Comparison of ENCODE assay signal across 31 mouse cellular contexts in genomic region chr8:83625676-83626299, GRCm38 (mm10). TPM values are rescaled to one million over a fixed set of nuclear protein-coding genes. Genes with fewer than 3 reads are reported as not detected.
DNase-seq lines count a peak whose midpoint lies in the region; ATAC-seq lines count a peak whose summit lies in the region.
"Had no signal": no experiment of that assay in that cellular context is flagged by ENCODE, and none has a peak within 500 bp of the region (broad histone marks: within the 10 kb centered on the region; RNA-seq: fewer than 3 reads in every experiment).

No protein-coding gene starts in this region.

- H3K4me2 ChIP-seq in forebrain, embryonic 11.5 days (ENCODE audit: low read depth, low read length, severe bottlenecking): no peak overlapping the region
- peak overlapping the region; percentile 29 for H3K4me2 ChIP-seq in liver, embryonic 13.5 days
- H3K4me2 ChIP-seq: embryonic facial prominence, embryonic 12.5 days; forebrain, embryonic 15.5 days; heart, embryonic 12.5 days; kidney, embryonic 15.5 days; lung, embryonic 15.5 days; neural tube, embryonic 13.5 days had no signal

- DNase-seq in forebrain, embryonic 11.5 days (ENCODE audit: low spot score): peak; percentile 13
- no peak for DNase-seq in forebrain, embryonic 10.5 days (ENCODE audit: extremely low spot score, low spot score)
- no peak for DNase-seq in liver, embryonic 13.5 days
- no peak for DNase-seq in gastrocnemius, adult 8-10 months (ENCODE audit: low spot score in 2 of 2)
- DNase-seq in cerebellum, postnatal 14 days: no peak
- DNase-seq in testis, postnatal 10 days (ENCODE audit: low spot score): no peak
- DNase-seq: adrenal gland, adult 8-10 months; cerebellum, postnatal 10 days; gastrocnemius, postnatal 10 days; heart, postnatal 10 days; kidney, postnatal 36 days; layer of hippocampus, postnatal 36 days; lung, postnatal 36 days; retina, postnatal 1 day; thymus, adult 2 months; thymus, postnatal 4 days had no signal

- 89% methylated on average over 6 of the region's 6 CpGs for WGBS in forebrain, embryonic 11.5 days
- WGBS in forebrain, embryonic 10.5 days: 90% methylated on average over 6 of the region's 6 CpGs
- 42% methylated on average over 6 of the region's 6 CpGs for WGBS in liver, embryonic 13.5 days (ENCODE audit: insufficient replicate concordance)

- H3K36me3 ChIP-seq in forebrain, embryonic 11.5 days (ENCODE audit: control insufficient read depth, insufficient read depth, low read length): no peaks in the 10 kb centered on the region
- H3K36me3 ChIP-seq in forebrain, embryonic 10.5 days (replicated peaks): no peaks in the 10 kb centered on the region
- no peaks in the 10 kb centered on the region for H3K36me3 ChIP-seq in liver, embryonic 13.5 days
- H3K36me3 ChIP-seq: embryonic facial prominence, embryonic 12.5 days; forebrain, embryonic 15.5 days; heart, embryonic 12.5 days; hindbrain, embryonic 10.5 days; kidney, embryonic 15.5 days; lung, embryonic 15.5 days; midbrain, embryonic 10.5 days; neural tube, embryonic 13.5 days had no signal

- H3K4me1 ChIP-seq in forebrain, embryonic 11.5 days (replicated peaks; ENCODE audit: control insufficient read depth, insufficient read depth, low read length): no peaks in the 10 kb centered on the region
- peaks cover 10% of the 10 kb centered on the region for H3K4me1 ChIP-seq in forebrain, embryonic 10.5 days
- H3K4me1 ChIP-seq in liver, embryonic 13.5 days (replicated peaks): peaks cover 60% of the 10 kb centered on the region
- H3K4me1 ChIP-seq: embryonic facial prominence, embryonic 12.5 days had no signal

- ATAC-seq in forebrain, embryonic 11.5 days (replicated peaks; ENCODE audit: low FRiP score): no peak
- ATAC-seq in common myeloid progenitor, adult 5-6 weeks (replicated peaks; ENCODE audit: low read depth, poor library complexity, severe bottlenecking): peak; percentile 45
- peak; percentile 84 for ATAC-seq in liver, embryonic 13.5 days (ENCODE audit: low read depth)
- ATAC-seq in megakaryocyte-erythroid progenitor cell, adult 5-6 weeks (replicated peaks; ENCODE audit: low FRiP score, low TSS enrichment, poor library complexity, severe bottlenecking): peak; percentile 79
- ATAC-seq: forebrain, embryonic 15.5 days; hindbrain, postnatal 0 days; intestine, embryonic 16.5 days; midbrain, embryonic 16.5 days had no signal

- no peak overlapping the region for H3K9ac ChIP-seq in forebrain, embryonic 11.5 days (ENCODE audit: low read length)
- H3K9ac ChIP-seq in liver, embryonic 13.5 days: no peak overlapping the region
- H3K9ac ChIP-seq: embryonic facial prominence, embryonic 12.5 days; forebrain, embryonic 15.5 days; heart, embryonic 12.5 days; kidney, embryonic 15.5 days; lung, embryonic 15.5 days; neural tube, embryonic 13.5 days had no signal

- no peaks in the 10 kb centered on the region for H3K9me3 ChIP-seq in forebrain, embryonic 11.5 days (ENCODE audit: control insufficient read depth, low read length)
- no peaks in the 10 kb centered on the region for H3K9me3 ChIP-seq in forebrain, embryonic 10.5 days
- H3K9me3 ChIP-seq in liver, embryonic 13.5 days (replicated peaks): no peaks in the 10 kb centered on the region
- H3K9me3 ChIP-seq: embryonic facial prominence, embryonic 12.5 days; forebrain, embryonic 15.5 days; heart, embryonic 12.5 days; hindbrain, embryonic 10.5 days; kidney, embryonic 15.5 days; lung, embryonic 15.5 days; midbrain, embryonic 10.5 days; neural tube, embryonic 13.5 days had no signal

- H3K27ac ChIP-seq in forebrain, embryonic 11.5 days (ENCODE audit: low read depth, low read length): no peak overlapping the region
- no peak overlapping the region for H3K27ac ChIP-seq in forebrain, embryonic 10.5 days
- peak overlapping the region; percentile 77 for H3K27ac ChIP-seq in liver, embryonic 13.5 days
- H3K27ac ChIP-seq: embryonic facial prominence, embryonic 12.5 days; forebrain, embryonic 15.5 days; hindbrain, embryonic 10.5 days; hindbrain, postnatal 0 days; kidney, embryonic 15.5 days; lung, embryonic 15.5 days; midbrain, embryonic 10.5 days; neural tube, embryonic 13.5 days had no signal

- no peaks in the 10 kb centered on the region for H3K27me3 ChIP-seq in forebrain, embryonic 11.5 days (ENCODE audit: control insufficient read depth, insufficient read depth, low read length)
- peaks cover 14% of the 10 kb centered on the region for H3K27me3 ChIP-seq in forebrain, embryonic 10.5 days (ENCODE audit: poor library complexity, severe bottlenecking)
- no peaks in the 10 kb centered on the region for H3K27me3 ChIP-seq in liver, embryonic 13.5 days
- H3K27me3 ChIP-seq: embryonic facial prominence, embryonic 12.5 days; forebrain, embryonic 15.5 days; heart, embryonic 12.5 days; lung, embryonic 15.5 days; neural tube, embryonic 13.5 days had no signal

- H3K4me3 ChIP-seq in forebrain, embryonic 11.5 days (ENCODE audit: low read depth, low read length): no peak overlapping the region
- no peak overlapping the region for H3K4me3 ChIP-seq in forebrain, embryonic 10.5 days
- H3K4me3 ChIP-seq in liver, embryonic 13.5 days (replicated peaks): no peak overlapping the region
- H3K4me3 ChIP-seq: embryonic facial prominence, embryonic 12.5 days; erythroblast, embryonic 14.5 days; forebrain, embryonic 15.5 days; heart, embryonic 12.5 days; hindbrain, embryonic 10.5 days; kidney, embryonic 15.5 days; lung, embryonic 15.5 days; midbrain, embryonic 10.5 days; myocyte; neural tube, embryonic 13.5 days had no signal

RNA-seq across cellular contexts. Expression of gene Dnajb1, which starts 17.8 kb away (rescaled TPM):
- polyA plus RNA-seq in forebrain, embryonic 11.5 days (2014; fragmentation: Nextera tagmentation; extraction: Ambion mirVana): 73.8 and 78.5 TPM in 2 replicates
- 65.2 and 77.8 TPM in 2 replicates for polyA plus RNA-seq in forebrain, embryonic 10.5 days (2016; fragmentation: Nextera tagmentation; extraction: Ambion mirVana)
- 60.2 and 72.6 TPM in 2 replicates for total RNA-seq in common myeloid progenitor, adult 5-6 weeks (2017)
- polyA plus RNA-seq in liver, embryonic 13.5 days (2015; fragmentation: Nextera tagmentation; extraction: Ambion mirVana): 54.5 and 59.6 TPM in 2 replicates
- 49.7 and 52.6 TPM in 2 replicates for total RNA-seq in megakaryocyte-erythroid progenitor cell, adult 5-6 weeks (2014; fragmentation: Nextera tagmentation)
- 50.2 and 63.1 TPM in 2 replicates for total RNA-seq in megakaryocyte-erythroid progenitor cell, adult 5-6 weeks (2017)
- total RNA-seq in gastrocnemius, adult 8-10 months (2022): 1 to 10 TPM; 3.6 to 7.9 (median 3.8) TPM

RNA-seq across cellular contexts. Expression of gene Tecr, which starts 18.0 kb away (rescaled TPM):
- polyA plus RNA-seq in forebrain, embryonic 11.5 days (2014; fragmentation: Nextera tagmentation; extraction: Ambion mirVana): 550 and 611 TPM in 2 replicates
- 637 and 658 TPM in 2 replicates for polyA plus RNA-seq in forebrain, embryonic 10.5 days (2016; fragmentation: Nextera tagmentation; extraction: Ambion mirVana)
- 260 and 286 TPM in 2 replicates for total RNA-seq in common myeloid progenitor, adult 5-6 weeks (2017)
- polyA plus RNA-seq in liver, embryonic 13.5 days (2015; fragmentation: Nextera tagmentation; extraction: Ambion mirVana): 334 and 348 TPM in 2 replicates
- 304 and 466 TPM in 2 replicates for total RNA-seq in megakaryocyte-erythroid progenitor cell, adult 5-6 weeks (2014; fragmentation: Nextera tagmentation)
- total RNA-seq in megakaryocyte-erythroid progenitor cell, adult 5-6 weeks (2017): 230 and 318 TPM in 2 replicates
- total RNA-seq in gastrocnemius, adult 8-10 months (2022): 100 to 1,000 TPM; 461 to 506 (median 481) TPM

RNA-seq across cellular contexts. Expression of gene Gipc1, which starts 26.7 kb away (rescaled TPM):
- 217 and 231 TPM in 2 replicates for polyA plus RNA-seq in forebrain, embryonic 11.5 days (2014; fragmentation: Nextera tagmentation; extraction: Ambion mirVana)
- polyA plus RNA-seq in forebrain, embryonic 10.5 days (2016; fragmentation: Nextera tagmentation; extraction: Ambion mirVana): 220 and 227 TPM in 2 replicates
- total RNA-seq in common myeloid progenitor, adult 5-6 weeks (2017): 18.2 and 18.5 TPM in 2 replicates
- 61.3 and 64.3 TPM in 2 replicates for polyA plus RNA-seq in liver, embryonic 13.5 days (2015; fragmentation: Nextera tagmentation; extraction: Ambion mirVana)
- total RNA-seq in megakaryocyte-erythroid progenitor cell, adult 5-6 weeks (2014; fragmentation: Nextera tagmentation): 15.6 and 31.4 TPM in 2 replicates
- total RNA-seq in megakaryocyte-erythroid progenitor cell, adult 5-6 weeks (2017): 6.5 and 6.9 TPM in 2 replicates
- total RNA-seq in gastrocnemius, adult 8-10 months (2022): 10 to 100 TPM; 14.5 to 18.1 (median 17.6) TPM

RNA-seq across cellular contexts. Expression of gene Ptger1, which starts 40.7 kb away (rescaled TPM):
- polyA plus RNA-seq in forebrain, embryonic 11.5 days (2014; fragmentation: Nextera tagmentation; extraction: Ambion mirVana): 0.47 and 0.60 TPM in 2 replicates
- 0.37 and 0.52 TPM in 2 replicates for polyA plus RNA-seq in forebrain, embryonic 10.5 days (2016; fragmentation: Nextera tagmentation; extraction: Ambion mirVana)
- 1.6 and 4.5 TPM in 2 replicates for total RNA-seq in common myeloid progenitor, adult 5-6 weeks (2017)
- polyA plus RNA-seq in liver, embryonic 13.5 days (2015; fragmentation: Nextera tagmentation; extraction: Ambion mirVana): 0.06 and 0.32 TPM in 2 replicates
- total RNA-seq in megakaryocyte-erythroid progenitor cell, adult 5-6 weeks (2014; fragmentation: Nextera tagmentation): not detected in 2 replicates
- total RNA-seq in megakaryocyte-erythroid progenitor cell, adult 5-6 weeks (2017): 0.65 and 1.1 TPM in 2 replicates
- total RNA-seq in gastrocnemius, adult 8-10 months (2022): under 1 TPM in 2 of 4 experiments, not detected in 2; 0.15 to 0.16 TPM

RNA-seq across cellular contexts. Expression of gene Ndufb7, which starts 59.3 kb away (rescaled TPM):
- polyA plus RNA-seq in forebrain, embryonic 11.5 days (2014; fragmentation: Nextera tagmentation; extraction: Ambion mirVana): 333 and 339 TPM in 2 replicates
- 342 and 357 TPM in 2 replicates for polyA plus RNA-seq in forebrain, embryonic 10.5 days (2016; fragmentation: Nextera tagmentation; extraction: Ambion mirVana)
- total RNA-seq in common myeloid progenitor, adult 5-6 weeks (2017): 169 and 208 TPM in 2 replicates
- polyA plus RNA-seq in liver, embryonic 13.5 days (2015; fragmentation: Nextera tagmentation; extraction: Ambion mirVana): 268 and 288 TPM in 2 replicates
- 199 and 204 TPM in 2 replicates for total RNA-seq in megakaryocyte-erythroid progenitor cell, adult 5-6 weeks (2014; fragmentation: Nextera tagmentation)
- 173 and 183 TPM in 2 replicates for total RNA-seq in megakaryocyte-erythroid progenitor cell, adult 5-6 weeks (2017)
- 100 to 1,000 TPM; 262 to 329 (median 295) TPM for total RNA-seq in gastrocnemius, adult 8-10 months (2022)
